ENCODE assay signal across 8 mouse cellular contexts in the genomic region with DNA sequence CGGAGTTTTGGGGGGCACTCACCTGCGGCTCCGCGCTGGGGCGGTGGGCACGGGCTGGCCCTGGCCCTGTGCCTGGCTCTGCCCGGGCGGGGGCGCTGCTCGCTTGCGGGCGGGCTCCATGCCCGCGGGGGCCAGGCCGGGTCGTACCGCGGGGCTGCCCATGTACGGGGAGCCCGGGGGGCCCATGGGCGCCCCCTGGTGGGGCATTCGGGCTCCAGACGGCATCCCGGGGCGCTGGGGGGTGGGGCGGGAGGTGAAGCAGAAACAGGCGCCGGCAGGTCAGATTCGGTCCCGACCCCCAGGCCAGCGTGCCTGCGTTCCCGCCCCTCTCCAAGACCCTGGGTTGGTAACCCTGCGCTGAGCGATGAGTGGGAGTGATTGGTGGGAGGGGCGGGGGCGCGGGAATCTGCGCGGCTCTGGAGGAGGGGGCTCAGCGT. TPM values are rescaled to one million over a fixed set of nuclear protein-coding genes. Genes with fewer than 3 reads are reported as not detected.
DNase-seq lines count a peak whose midpoint lies in the region; ATAC-seq lines count a peak whose summit lies in the region.

No protein-coding gene starts in this region.

- H3K4me3 ChIP-seq in liver, embryonic 16.5 days (ENCODE audit: low read depth, low read length): peak overlapping the region; percentile 43
- H3K4me3 ChIP-seq in neural tube, embryonic 13.5 days: peak overlapping the region; percentile 53

- no peak for ATAC-seq in liver, embryonic 16.5 days (ENCODE audit: low read depth)
- ATAC-seq in neural tube, embryonic 13.5 days (ENCODE audit: low read depth): peak; percentile 16; the same call in 1 of the 2 replicates

- peak; percentile 72 for DNase-seq in right cerebral cortex, postnatal 14 days
- no peak for DNase-seq in right cerebral cortex, adult 18-20 months
- peak; percentile 66 for DNase-seq in cerebellum, adult 9-11 months
- peak; percentile 83 for DNase-seq in gastrocnemius, postnatal 10 days
- peak; percentile 79 for DNase-seq in induced T-regulatory cell, adult 2 months (ENCODE audit: low read depth)
- no peak for DNase-seq in frontal cortex, postnatal 36 days (ENCODE audit: low spot score in 2 of 2)

- H3K4me2 ChIP-seq in liver, embryonic 16.5 days (ENCODE audit: low read depth, low read length): peak overlapping the region; percentile 64
- H3K4me2 ChIP-seq in neural tube, embryonic 13.5 days: peak overlapping the region; percentile 90

- H3K27ac ChIP-seq in liver, embryonic 16.5 days (ENCODE audit: low read length): no peak overlapping the region
- H3K27ac ChIP-seq in neural tube, embryonic 13.5 days (replicated peaks): peak overlapping the region; percentile 63

- peaks cover 7% of the 10 kb centered on the region for H3K4me1 ChIP-seq in liver, embryonic 16.5 days (ENCODE audit: control insufficient read depth, low read depth, low read length)
- peaks cover 87% of the 10 kb centered on the region for H3K4me1 ChIP-seq in neural tube, embryonic 13.5 days (replicated peaks)

- H3K9ac ChIP-seq in liver, embryonic 16.5 days (ENCODE audit: low read depth, low read length): no peak overlapping the region
- H3K9ac ChIP-seq in neural tube, embryonic 13.5 days: peak overlapping the region; percentile 84

- no peaks in the 10 kb centered on the region for H3K36me3 ChIP-seq in liver, embryonic 16.5 days (ENCODE audit: control insufficient read depth, insufficient read depth)
- peaks cover 25% of the 10 kb centered on the region for H3K36me3 ChIP-seq in neural tube, embryonic 13.5 days

- H3K9me3 ChIP-seq in liver, embryonic 16.5 days (replicated peaks; ENCODE audit: control insufficient read depth, low read length): no peaks in the 10 kb centered on the region
- no peaks in the 10 kb centered on the region for H3K9me3 ChIP-seq in neural tube, embryonic 13.5 days

- under 1% methylated on average over 39 of the region's 41 CpGs for WGBS in liver, embryonic 16.5 days (ENCODE audit: insufficient replicate concordance)
- WGBS in neural tube, embryonic 13.5 days: under 1% methylated on average over 39 of the region's 41 CpGs

- H3K27me3 ChIP-seq in liver, embryonic 16.5 days (ENCODE audit: control insufficient read depth, insufficient read depth, low read depth, low read length): peaks cover 58% of the 10 kb centered on the region
- no peaks in the 10 kb centered on the region for H3K27me3 ChIP-seq in neural tube, embryonic 13.5 days

RNA-seq across cellular contexts. Expression of a gene that starts 12.0 kb away (rescaled TPM):
- total RNA-seq in gastrocnemius, postnatal 10 days (2021): 10 to 100 TPM; 19.6 to 29.4 TPM
- polyA plus RNA-seq in liver, embryonic 16.5 days (2015; fragmentation: Nextera tagmentation; extraction: Ambion mirVana): 10.7 and 11.3 TPM in 2 replicates
- 19.1 and 19.9 TPM in 2 replicates for polyA plus RNA-seq in neural tube, embryonic 13.5 days (2015; fragmentation: Nextera tagmentation; extraction: Ambion mirVana)

RNA-seq across cellular contexts. Expression of a gene that starts 21.3 kb away (rescaled TPM):
- total RNA-seq in gastrocnemius, postnatal 10 days (2021): 10 to 100 TPM; 66.4 to 74.0 TPM
- 36.2 and 36.9 TPM in 2 replicates for polyA plus RNA-seq in liver, embryonic 16.5 days (2015; fragmentation: Nextera tagmentation; extraction: Ambion mirVana)
- polyA plus RNA-seq in neural tube, embryonic 13.5 days (2015; fragmentation: Nextera tagmentation; extraction: Ambion mirVana): 91.2 and 99.1 TPM in 2 replicates

RNA-seq across cellular contexts. Expression of a gene that starts 25.6 kb away (rescaled TPM):
- total RNA-seq in gastrocnemius, postnatal 10 days (2021): 100 to 1,000 TPM; 122 to 132 TPM
- polyA plus RNA-seq in liver, embryonic 16.5 days (2015; fragmentation: Nextera tagmentation; extraction: Ambion mirVana): 0.55 and 1.3 TPM in 2 replicates
- 91.1 and 99.2 TPM in 2 replicates for polyA plus RNA-seq in neural tube, embryonic 13.5 days (2015; fragmentation: Nextera tagmentation; extraction: Ambion mirVana)

RNA-seq across cellular contexts. Expression of a gene that starts 42.0 kb away (rescaled TPM):
- not detected for total RNA-seq in gastrocnemius, postnatal 10 days (2021)
- not detected in 2 replicates for polyA plus RNA-seq in liver, embryonic 16.5 days (2015; fragmentation: Nextera tagmentation; extraction: Ambion mirVana)
- polyA plus RNA-seq in neural tube, embryonic 13.5 days (2015; fragmentation: Nextera tagmentation; extraction: Ambion mirVana): 0.08 and 0.17 TPM in 2 replicates

RNA-seq across cellular contexts. Expression of a gene that starts 57.8 kb away (rescaled TPM):
- total RNA-seq in gastrocnemius, postnatal 10 days (2021): 10 to 100 TPM; 31.3 to 37.4 TPM
- 0.07 TPM in 1 of 2 replicates, not detected in the other for polyA plus RNA-seq in liver, embryonic 16.5 days (2015; fragmentation: Nextera tagmentation; extraction: Ambion mirVana)
- polyA plus RNA-seq in neural tube, embryonic 13.5 days (2015; fragmentation: Nextera tagmentation; extraction: Ambion mirVana): 0.15 and 0.25 TPM in 2 replicates

Comparison
In these comparisons a context has a peak if more than half of its experiments do, and no peak if none do; other contexts are left out.
1. DNase-seq: peak in right cerebral cortex, postnatal 14 days (single experiment), cerebellum, adult 9-11 months (single experiment), gastrocnemius, postnatal 10 days (single experiment) and induced T-regulatory cell, adult 2 months (single experiment); none in right cerebral cortex, adult 18-20 months (single experiment) and frontal cortex, postnatal 36 days (0 of 2).
2. RNA of a gene that starts 25.6 kb away (polyA plus RNA-seq): 91.1 to 99.2 TPM in neural tube, embryonic 13.5 days; 0.55 to 1.3 TPM in liver, embryonic 16.5 days; every median in the first group is over 10 times any median in the second.